Mouse (Mus musculus): ENCODE results near the gene Tvp23b. TPM values are rescaled to one million over a fixed set of nuclear protein-coding genes. Genes with fewer than 3 reads are reported as not detected.

The Tvp23b gene
- polyA plus RNA-seq, 1 experiment from 2014 or later, result 52.7 TPM

DNA sequence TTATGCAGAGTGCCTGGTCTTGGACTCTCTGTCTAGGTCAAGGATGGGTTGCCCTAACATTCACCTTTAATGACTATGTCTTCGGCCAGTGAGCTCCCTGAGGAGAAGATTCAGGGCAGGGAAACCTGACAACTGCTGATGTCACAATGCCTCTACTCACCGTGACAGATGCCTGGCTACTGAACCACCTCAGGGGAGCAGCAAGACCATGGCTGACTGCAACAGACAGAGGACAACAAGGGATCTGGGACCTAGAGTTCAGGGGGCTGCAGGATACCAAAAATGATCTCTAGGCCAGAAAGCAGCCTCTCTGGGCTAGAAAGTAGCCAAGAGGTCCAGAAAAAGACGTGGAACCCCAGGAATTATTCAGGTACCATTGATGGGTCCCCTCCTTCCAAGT is 71.8 kb downstream of the Tvp23b start, which contains the start of gene Cdrt4:
TSS of gene Cdrt4 (plus strand) at position 182 of the 400 bp plus-strand sequence.
- Histone ChIP-seq H3K4me3 (ENCODE audit: low read depth, low read length) (no peak within 1 kb of the TSS), H3K9ac (replicated peaks; ENCODE audit: low read length) (no peak within 1 kb of the TSS), H3K9me3 (replicated peaks; ENCODE audit: control insufficient read depth, low read length) (no peaks in the 10 kb centered on the region), H3K27ac (replicated peaks; ENCODE audit: low read depth, low read length) (no peak within 1 kb of the TSS), H3K27me3 (ENCODE audit: control insufficient read depth, insufficient read depth, low read length) (no peaks in the 10 kb centered on the region), H3K36me3 (replicated peaks; ENCODE audit: control insufficient read depth, insufficient read depth, low read depth, low read length) (no peaks in the 10 kb centered on the region), H3K4me1 (ENCODE audit: control insufficient read depth, insufficient read depth, low read length) (no peaks in the 10 kb centered on the region), H3K4me2 (ENCODE audit: low read depth, low read length) (no peak within 1 kb of the TSS)
- DNase-seq (ENCODE audit: low spot score), result no peak
- 75% methylated on average over 3 of the region's 3 CpGs for WGBS
- no peak for ATAC-seq (replicated peaks; ENCODE audit: insufficient number of reproducible peaks, low FRiP score, low TSS enrichment, low read depth)

- no peak overlapping the region for H3K4me2 ChIP-seq (ENCODE audit: low read depth, low read length)
- H3K9me3 ChIP-seq (replicated peaks; ENCODE audit: control insufficient read depth, low read length), result no peaks in the 10 kb centered on the region
- 89% methylated on average over 3 of the region's 3 CpGs for WGBS
- ATAC-seq (replicated peaks; ENCODE audit: insufficient number of reproducible peaks, low FRiP score, low TSS enrichment, low read depth), result no peak
- DNase-seq (ENCODE audit: low spot score), result no peak
- no peak overlapping the region for H3K9ac ChIP-seq (replicated peaks; ENCODE audit: low read length)
- no peak overlapping the region for H3K27ac ChIP-seq (replicated peaks; ENCODE audit: low read depth, low read length)
- no peaks in the 10 kb centered on the region for H3K36me3 ChIP-seq (replicated peaks; ENCODE audit: control insufficient read depth, insufficient read depth, low read depth, low read length)
- no peaks in the 10 kb centered on the region for H3K27me3 ChIP-seq (ENCODE audit: control insufficient read depth, insufficient read depth, low read length)
- H3K4me3 ChIP-seq (ENCODE audit: low read depth, low read length), result no peak overlapping the region
- no peaks in the 10 kb centered on the region for H3K4me1 ChIP-seq (ENCODE audit: control insufficient read depth, insufficient read depth, low read length)
Observed at GRCm38 (mm10) chr11:62954766-62955165, 75.5 kb downstream of the Tvp23b start.

GRCm38 (mm10) chr11:62955186-62955585 is 75.9 kb downstream of the Tvp23b start:
- WGBS, result 79% methylated on average over 5 of the region's 5 CpGs

DNA sequence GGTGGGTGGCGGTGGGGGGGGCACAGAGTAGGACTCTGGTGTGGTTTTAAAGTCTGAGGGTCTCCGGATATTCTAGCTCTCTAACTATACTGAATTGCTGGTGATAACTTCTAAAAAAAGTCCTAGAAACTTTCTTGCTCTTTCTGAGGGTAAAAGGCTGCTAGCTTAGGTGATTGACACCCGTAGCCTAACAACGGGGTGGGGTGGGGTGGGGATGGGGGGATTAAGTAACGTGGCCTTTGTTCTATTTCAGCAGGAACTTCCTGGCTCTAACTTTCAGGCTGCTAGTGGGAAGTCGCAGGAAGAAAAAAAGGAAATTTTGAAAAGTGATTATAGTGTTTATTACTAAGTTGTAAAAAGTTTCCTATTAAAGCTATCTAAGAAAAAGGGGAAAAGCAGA is 76.5 kb downstream of the Tvp23b start:
- no peak for ATAC-seq (replicated peaks; ENCODE audit: insufficient number of reproducible peaks, low FRiP score, low TSS enrichment, low read depth)
- no peak overlapping the region for H3K27ac ChIP-seq (replicated peaks; ENCODE audit: low read depth, low read length)
- no peaks in the 10 kb centered on the region for H3K9me3 ChIP-seq (replicated peaks; ENCODE audit: control insufficient read depth, low read length)
- H3K27me3 ChIP-seq (ENCODE audit: control insufficient read depth, insufficient read depth, low read length), result no peaks in the 10 kb centered on the region
- H3K4me3 ChIP-seq (ENCODE audit: low read depth, low read length), result no peak overlapping the region
- H3K9ac ChIP-seq (replicated peaks; ENCODE audit: low read length), result no peak overlapping the region
- no peaks in the 10 kb centered on the region for H3K36me3 ChIP-seq (replicated peaks; ENCODE audit: control insufficient read depth, insufficient read depth, low read depth, low read length)
- 49% methylated on average over 6 of the region's 6 CpGs for whole genome bisulfite sequencing
- no peaks in the 10 kb centered on the region for H3K4me1 ChIP-seq (ENCODE audit: control insufficient read depth, insufficient read depth, low read length)
- DNase-seq (ENCODE audit: low spot score), result no peak
- H3K4me2 ChIP-seq (ENCODE audit: low read depth, low read length), result no peak overlapping the region

More at GRCm38 (mm10) chr11:62955186-62955585, 75.9 kb downstream of the Tvp23b start:
- Histone ChIP-seq H3K27ac (replicated peaks; ENCODE audit: low read depth, low read length) (no peak overlapping the region), H3K4me3 (ENCODE audit: low read depth, low read length) (no peak overlapping the region), H3K36me3 (replicated peaks; ENCODE audit: control insufficient read depth, insufficient read depth, low read depth, low read length) (no peaks in the 10 kb centered on the region), H3K4me1 (ENCODE audit: control insufficient read depth, insufficient read depth, low read length) (no peaks in the 10 kb centered on the region), H3K4me2 (ENCODE audit: low read depth, low read length) (no peak overlapping the region), H3K27me3 (ENCODE audit: control insufficient read depth, insufficient read depth, low read length) (no peaks in the 10 kb centered on the region), H3K9me3 (replicated peaks; ENCODE audit: control insufficient read depth, low read length) (no peaks in the 10 kb centered on the region), H3K9ac (replicated peaks; ENCODE audit: low read length) (no peak overlapping the region)
- DNase-seq (ENCODE audit: low spot score), result no peak
- no peak for ATAC-seq (replicated peaks; ENCODE audit: insufficient number of reproducible peaks, low FRiP score, low TSS enrichment, low read depth)

DNA sequence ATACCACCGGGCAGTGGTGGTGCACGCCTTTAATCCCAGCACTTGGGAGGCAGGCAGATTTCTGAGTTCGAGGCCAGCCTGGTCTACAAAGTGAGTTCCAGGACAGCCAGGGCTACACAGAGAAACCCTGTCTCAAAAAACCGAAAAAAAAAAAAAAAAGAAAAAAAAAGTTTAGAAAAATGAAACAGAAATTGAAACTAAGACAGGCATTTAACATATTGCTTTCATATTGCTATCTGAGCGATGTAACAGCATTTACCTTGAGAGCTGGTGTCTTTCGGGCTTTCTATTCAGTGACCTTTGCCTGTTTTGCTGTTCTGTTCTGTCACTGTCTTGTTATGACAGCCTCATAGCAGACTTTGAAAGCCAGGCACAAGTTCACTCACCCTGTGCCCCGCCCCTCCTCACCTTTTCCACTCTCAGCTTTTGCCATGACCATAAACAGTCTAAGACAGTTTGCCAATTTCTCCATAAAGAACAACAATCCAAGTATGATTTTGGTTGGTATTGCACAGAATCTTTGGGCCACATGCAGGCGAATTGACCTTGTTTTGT is 78.4 kb downstream of the Tvp23b start:
- Histone ChIP-seq H3K4me2 (ENCODE audit: low read depth, low read length) (no peak overlapping the region), H3K36me3 (replicated peaks; ENCODE audit: control insufficient read depth, insufficient read depth, low read depth, low read length) (no peaks in the 10 kb centered on the region), H3K27ac (replicated peaks; ENCODE audit: low read depth, low read length) (no peak overlapping the region), H3K9me3 (replicated peaks; ENCODE audit: control insufficient read depth, low read length) (no peaks in the 10 kb centered on the region), H3K27me3 (ENCODE audit: control insufficient read depth, insufficient read depth, low read length) (no peaks in the 10 kb centered on the region), H3K4me1 (ENCODE audit: control insufficient read depth, insufficient read depth, low read length) (no peaks in the 10 kb centered on the region), H3K9ac (replicated peaks; ENCODE audit: low read length) (no peak overlapping the region), H3K4me3 (ENCODE audit: low read depth, low read length) (no peak overlapping the region)
- ATAC-seq (replicated peaks; ENCODE audit: insufficient number of reproducible peaks, low FRiP score, low TSS enrichment, low read depth) (no peak), DNase-seq (ENCODE audit: low spot score) (no peak)
- WGBS, result 79% methylated on average over 8 of the region's 8 CpGs

DNA sequence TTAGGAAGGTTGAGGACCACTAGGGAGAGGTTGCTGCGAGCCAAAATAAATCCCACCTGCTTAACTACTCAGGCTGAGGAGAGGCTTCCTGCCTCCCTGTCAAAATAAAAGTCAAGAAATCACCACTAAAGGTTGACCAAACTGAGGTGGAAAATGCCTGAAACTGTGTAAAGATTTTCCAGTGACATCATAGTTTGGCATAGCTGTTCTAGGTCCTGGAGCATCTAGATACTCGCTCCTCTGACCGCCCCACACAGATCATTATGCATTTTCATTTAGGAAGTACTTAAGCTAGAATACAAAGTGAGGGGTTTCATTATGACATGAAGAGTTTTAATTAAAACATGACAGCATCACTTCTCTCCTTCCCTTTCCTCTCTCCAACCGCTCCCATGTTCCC is 84.0 kb downstream of the Tvp23b start:
- no peak for ATAC-seq (replicated peaks; ENCODE audit: insufficient number of reproducible peaks, low FRiP score, low TSS enrichment, low read depth)
- Histone ChIP-seq H3K36me3 (replicated peaks; ENCODE audit: control insufficient read depth, insufficient read depth, low read depth, low read length) (no peaks in the 10 kb centered on the region), H3K4me1 (ENCODE audit: control insufficient read depth, insufficient read depth, low read length) (no peaks in the 10 kb centered on the region), H3K4me2 (ENCODE audit: low read depth, low read length) (no peak overlapping the region), H3K27ac (replicated peaks; ENCODE audit: low read depth, low read length) (no peak overlapping the region), H3K9me3 (replicated peaks; ENCODE audit: control insufficient read depth, low read length) (no peaks in the 10 kb centered on the region), H3K27me3 (ENCODE audit: control insufficient read depth, insufficient read depth, low read length) (no peaks in the 10 kb centered on the region), H3K9ac (replicated peaks; ENCODE audit: low read length) (no peak overlapping the region), H3K4me3 (ENCODE audit: low read depth, low read length) (no peak overlapping the region)
- DNase-seq (ENCODE audit: low spot score), result no peak
- 71% methylated on average over 4 of the region's 4 CpGs for WGBS

DNA sequence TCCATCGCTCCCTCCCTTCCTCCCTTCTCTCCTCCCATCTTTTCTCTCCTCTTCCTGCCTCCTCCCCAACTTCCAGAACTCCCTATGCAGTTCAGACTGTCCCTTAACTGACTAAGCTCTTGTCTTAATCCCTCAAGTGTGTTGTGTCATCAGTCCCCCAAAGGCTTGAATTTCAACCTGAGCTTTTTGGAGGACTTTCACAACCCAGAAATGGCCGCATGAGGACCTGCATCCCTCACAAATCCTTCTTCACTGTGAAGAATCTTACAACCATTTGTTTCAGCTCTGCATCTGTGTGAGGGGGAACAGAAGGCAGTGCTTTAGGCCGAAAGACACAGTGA is 87.1 kb downstream of the Tvp23b start:
- Histone ChIP-seq H3K27ac (replicated peaks; ENCODE audit: low read depth, low read length) (peak overlapping the region; percentile 88), H3K4me2 (ENCODE audit: low read depth, low read length) (peak overlapping the region; percentile 19), H3K9me3 (replicated peaks; ENCODE audit: control insufficient read depth, low read length) (no peaks in the 10 kb centered on the region), H3K4me1 (ENCODE audit: control insufficient read depth, insufficient read depth, low read length) (no peaks in the 10 kb centered on the region), H3K36me3 (replicated peaks; ENCODE audit: control insufficient read depth, insufficient read depth, low read depth, low read length) (no peaks in the 10 kb centered on the region), H3K4me3 (ENCODE audit: low read depth, low read length) (no peak overlapping the region), H3K9ac (replicated peaks; ENCODE audit: low read length) (peak overlapping the region; percentile 52), H3K27me3 (ENCODE audit: control insufficient read depth, insufficient read depth, low read length) (no peaks in the 10 kb centered on the region)
- 30% methylated on average over 3 of the region's 3 CpGs for WGBS
- ATAC-seq (replicated peaks; ENCODE audit: insufficient number of reproducible peaks, low FRiP score, low TSS enrichment, low read depth) (no peak), DNase-seq (ENCODE audit: low spot score) (no peak)

Data from embryonic facial prominence, embryonic 11.5 days (tissue).